Mouse (Mus musculus): ENCODE data around the gene Col4a2.

Col4a2 gene

GRCm38 (mm10) chr8:11323681-11324080, 11.1 kb downstream of the Col4a2 start:
- no peak for DNase-seq (ENCODE audit: low spot score in 2 of 2)

DNA sequence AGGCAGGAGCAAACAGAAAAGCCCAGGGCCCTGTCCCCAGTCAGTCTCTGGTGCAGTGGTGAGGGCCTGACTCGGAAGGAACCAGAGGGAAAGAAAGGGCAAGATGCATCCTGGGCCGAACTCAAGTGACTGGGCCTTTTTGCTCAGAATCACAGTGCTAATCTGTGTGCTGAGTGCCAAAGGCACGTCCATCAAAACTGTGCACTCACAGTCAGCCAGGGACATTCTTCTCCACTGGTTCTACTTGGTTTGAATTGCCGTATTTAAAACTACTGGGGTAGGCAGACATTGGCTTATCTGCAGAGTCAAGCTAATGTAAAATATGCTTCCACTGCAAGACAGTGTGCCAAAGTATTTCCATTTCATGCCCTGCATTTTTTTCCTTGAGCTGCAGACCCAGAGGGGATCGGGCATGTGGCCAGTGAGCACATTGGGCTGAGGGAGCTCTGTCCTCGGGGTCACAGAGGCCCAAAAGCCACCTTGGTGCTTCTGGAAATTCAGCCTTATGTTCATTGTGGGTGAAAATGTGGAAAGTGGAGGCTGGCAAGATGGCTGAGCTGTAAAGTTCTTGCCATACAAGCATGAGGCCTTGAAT, 12.3 kb downstream of the Col4a2 start:
- no peak for DNase-seq (ENCODE audit: low spot score in 2 of 2)

DNA sequence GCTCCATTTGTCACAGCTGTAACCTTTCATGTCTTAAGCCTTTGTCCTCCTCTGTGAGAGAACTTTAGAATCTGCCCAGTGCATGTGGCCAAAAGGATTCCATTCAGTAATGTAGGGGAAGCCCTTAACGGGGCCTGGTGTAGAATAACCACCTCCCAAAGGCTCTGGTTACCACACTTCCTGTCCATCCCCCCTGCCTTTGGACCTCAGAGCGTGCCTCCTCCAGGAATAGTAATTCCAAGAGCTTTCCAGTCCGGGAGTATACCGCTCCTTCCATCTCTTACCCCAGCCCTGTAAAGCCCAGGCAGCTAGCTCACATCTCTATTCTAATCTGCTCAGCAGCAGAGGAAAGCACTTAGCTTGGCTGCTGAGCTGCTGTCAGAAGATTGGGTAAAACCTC, 14.7 kb downstream of the Col4a2 start:
- no peak for DNase-seq (ENCODE audit: low spot score in 2 of 2)

GRCm38 (mm10) chr8:11327722-11328417, 15.3 kb downstream of the Col4a2 start:
- DNase-seq (ENCODE audit: low spot score in 2 of 2) = no peak

GRCm38 (mm10) chr8:11331561-11331960, 19.0 kb downstream of the Col4a2 start:
- no peak for DNase-seq (ENCODE audit: low spot score in 2 of 2)

- no peak for DNase-seq (ENCODE audit: low spot score in 2 of 2)
Observed at GRCm38 (mm10) chr8:11333746-11334145, 21.1 kb downstream of the Col4a2 start.

DNA sequence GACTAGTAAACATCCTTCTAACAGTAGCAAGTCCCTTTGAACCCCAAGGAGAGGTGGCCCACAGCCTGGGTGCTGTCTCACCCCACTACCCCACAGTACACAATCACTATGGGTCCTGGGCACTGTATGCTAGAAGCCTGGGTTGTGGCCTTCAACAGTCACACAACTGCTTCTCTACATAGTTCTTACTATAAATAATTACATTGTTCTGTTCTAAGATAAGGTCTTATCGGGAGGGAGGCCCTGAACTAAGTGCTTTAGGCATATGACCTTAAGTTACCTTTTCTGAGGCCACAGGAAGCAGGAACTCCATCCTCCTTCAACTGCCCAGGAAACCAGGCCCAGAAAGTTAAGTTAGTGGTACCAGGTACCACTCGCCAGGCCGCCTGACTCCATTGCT, 21.9 kb downstream of the Col4a2 start:
- no peak for DNase-seq (ENCODE audit: low spot score in 2 of 2)

- no peak for DNase-seq (ENCODE audit: low spot score in 2 of 2)
Observed at GRCm38 (mm10) chr8:11335238-11335637, 22.6 kb downstream of the Col4a2 start.

GRCm38 (mm10) chr8:11336346-11336745, 23.7 kb downstream of the Col4a2 start:
- peak in 1 of 2 experiments; percentile 32 for DNase-seq (ENCODE audit: low spot score in 2 of 2)

- DNase-seq (ENCODE audit: low spot score in 2 of 2) = no peak
Observed at GRCm38 (mm10) chr8:11337642-11338041, 25.0 kb downstream of the Col4a2 start.

DNA sequence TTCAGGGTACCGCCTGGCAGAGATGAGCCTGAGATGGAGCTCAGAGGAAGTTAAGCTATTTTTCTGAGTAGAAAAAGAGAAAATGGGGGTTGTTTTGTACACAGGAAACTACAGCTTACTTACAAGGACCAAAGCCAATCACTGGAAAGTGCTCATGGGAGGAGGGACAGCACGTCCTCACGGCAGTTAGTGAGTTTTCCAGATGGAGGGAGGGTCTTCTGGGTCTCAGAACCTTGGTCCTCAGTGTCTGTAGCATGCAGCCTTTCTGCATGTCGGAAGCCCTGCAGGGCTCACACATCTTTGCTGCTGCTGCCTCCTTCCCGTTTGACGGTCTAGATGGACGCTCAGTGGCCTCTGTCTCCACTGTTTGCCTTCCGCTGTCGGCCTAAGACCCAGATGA, 25.9 kb downstream of the Col4a2 start:
- no peak for DNase-seq (ENCODE audit: low spot score in 2 of 2)

DNA sequence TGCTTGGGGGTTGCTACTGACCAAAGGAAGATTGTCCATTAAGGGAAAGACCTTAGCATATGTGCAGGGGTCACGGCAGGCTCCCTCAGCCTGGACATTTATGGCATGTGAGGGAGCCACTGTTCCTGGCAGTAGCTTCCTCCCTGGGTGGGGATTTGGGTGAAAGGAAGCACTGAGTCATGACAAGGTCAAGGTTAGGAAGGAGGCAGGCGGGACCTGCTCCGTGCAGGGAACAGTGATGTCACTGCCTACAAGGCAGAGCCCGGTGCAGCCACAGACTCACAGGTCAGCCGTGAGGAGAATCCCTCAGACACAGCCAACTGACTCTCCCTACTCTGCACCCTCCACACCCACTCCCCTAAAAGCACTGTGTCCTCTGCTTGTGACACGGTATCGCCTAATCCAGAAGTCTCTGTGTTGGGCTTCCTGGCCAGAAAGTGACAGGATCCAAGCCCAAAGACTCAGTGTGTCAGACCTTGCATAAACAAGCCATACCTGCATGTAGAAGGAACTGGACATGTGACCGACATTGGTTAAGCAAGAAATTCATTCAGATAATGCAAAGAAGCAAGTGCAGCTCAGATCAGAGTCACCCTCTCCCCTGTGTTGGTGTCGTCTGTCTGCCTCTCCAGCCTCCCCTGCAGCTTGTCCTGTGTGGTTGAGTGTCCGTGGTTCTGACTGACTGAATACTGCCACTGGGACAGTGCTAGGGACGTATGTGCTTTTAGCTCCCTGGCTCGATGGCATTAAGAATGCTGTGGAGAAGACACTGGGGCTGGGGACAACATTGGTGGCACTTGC, 27.9 kb downstream of the Col4a2 start:
- DNase-seq (ENCODE audit: low spot score in 2 of 2) = no peak

- no peak for DNase-seq (ENCODE audit: low spot score in 2 of 2)
Observed at GRCm38 (mm10) chr8:11341111-11341566, 28.5 kb downstream of the Col4a2 start.

DNA sequence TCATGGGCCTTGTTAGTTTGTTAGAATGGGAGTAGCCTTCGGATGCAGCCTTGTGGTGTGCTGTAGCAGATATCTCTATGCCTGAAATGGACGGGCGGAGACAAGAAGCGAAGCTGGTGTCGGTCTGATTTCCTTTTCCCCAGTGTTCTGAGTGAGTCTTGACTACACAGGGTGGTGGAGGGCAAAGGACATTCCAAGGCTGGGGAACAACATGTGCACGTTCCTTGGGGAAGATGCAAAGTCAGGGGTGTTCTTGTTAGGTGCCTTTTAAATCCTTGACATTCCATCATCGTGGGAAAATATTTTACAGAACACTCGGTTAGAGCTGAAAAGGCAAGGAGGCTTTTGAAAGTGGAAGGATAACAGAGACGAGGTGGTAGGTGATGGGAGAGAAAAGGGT, 31.9 kb downstream of the Col4a2 start:
- no peak for DNase-seq (ENCODE audit: low spot score in 2 of 2)

DNA sequence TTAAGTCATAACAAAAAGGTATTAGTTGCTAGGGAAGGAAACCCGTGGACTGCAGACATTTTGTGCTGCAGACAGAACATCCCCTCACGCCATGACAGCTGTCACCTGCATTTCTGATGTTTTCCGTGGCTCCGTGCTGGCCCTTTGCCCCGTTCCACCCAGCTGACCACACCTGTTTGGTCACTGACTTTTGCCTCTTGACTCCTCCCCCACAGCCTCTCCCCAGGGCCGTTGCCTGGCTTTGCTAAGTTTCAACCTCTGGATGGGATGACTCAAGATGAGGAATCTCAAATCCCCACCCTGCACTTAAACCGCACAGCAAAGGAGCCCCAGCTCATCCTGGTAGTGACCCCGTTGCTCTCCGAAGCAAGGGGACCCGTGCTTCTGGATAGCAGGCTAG, 33.6 kb downstream of the Col4a2 start:
- no peak for DNase-seq (ENCODE audit: low spot score in 2 of 2)

- DNase-seq (ENCODE audit: low spot score in 2 of 2) = no peak
Observed at GRCm38 (mm10) chr8:11347699-11348098, 35.1 kb downstream of the Col4a2 start.

DNA sequence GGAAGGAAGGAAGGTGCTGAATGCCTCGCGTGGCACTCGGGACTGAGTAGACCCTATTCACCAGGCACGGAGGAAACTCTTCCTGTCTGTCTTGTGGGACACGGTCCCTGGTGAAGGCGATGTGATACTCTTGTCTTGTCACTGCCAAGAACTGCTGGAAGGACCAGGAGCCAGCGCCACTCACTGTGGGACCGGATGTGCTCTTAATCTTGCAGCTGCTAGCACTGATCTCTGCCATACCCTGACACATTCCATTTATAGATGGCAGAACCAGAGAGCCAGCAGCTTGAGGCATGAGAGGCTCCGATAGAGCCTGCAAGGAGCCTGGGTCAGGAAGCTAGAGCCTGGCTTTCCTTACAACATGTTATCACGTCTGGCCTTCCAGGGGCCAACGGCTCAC, 36.0 kb downstream of the Col4a2 start:
- DNase-seq (ENCODE audit: low spot score in 2 of 2) = no peak

GRCm38 (mm10) chr8:11351355-11351754, 38.8 kb downstream of the Col4a2 start:
- no peak for DNase-seq (ENCODE audit: low spot score in 2 of 2)

- DNase-seq (ENCODE audit: low spot score in 2 of 2) = no peak
Observed at GRCm38 (mm10) chr8:11352514-11352913, 39.9 kb downstream of the Col4a2 start.

GRCm38 (mm10) chr8:11354800-11355451, 42.3 kb downstream of the Col4a2 start:
- no peak for DNase-seq (ENCODE audit: low spot score in 2 of 2)

DNA sequence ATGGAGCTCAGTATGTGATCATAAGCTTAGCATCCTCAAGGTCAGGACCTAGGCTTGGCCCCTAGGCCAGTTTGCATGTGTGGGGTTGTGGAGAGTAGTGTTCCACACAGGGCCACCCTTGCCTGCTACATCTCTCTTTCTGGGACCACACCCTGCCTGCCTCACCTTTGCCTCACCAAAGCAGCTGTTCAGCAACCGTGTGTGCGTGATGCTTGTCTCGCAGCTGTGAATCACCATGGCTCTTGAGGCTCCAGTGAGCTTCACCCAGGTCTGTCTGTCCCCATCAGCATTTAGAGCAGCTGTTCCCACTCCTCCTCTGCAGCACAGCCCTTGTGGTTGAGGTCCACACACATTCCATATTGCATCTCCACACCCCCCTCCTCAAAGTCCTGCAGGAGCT, 43.3 kb downstream of the Col4a2 start:
- no peak for DNase-seq (ENCODE audit: low spot score in 2 of 2)

GRCm38 (mm10) chr8:11356776-11357175, 44.2 kb downstream of the Col4a2 start:
- DNase-seq (ENCODE audit: low spot score in 2 of 2) = no peak

All from cerebellum, postnatal 4 days (tissue).